Mouse (Mus musculus) gastrocnemius, adult 8-10 months (tissue): ENCODE results near the gene Alyref2. TPM values are rescaled to one million over a fixed set of nuclear protein-coding genes. Genes with fewer than 3 reads are reported as not detected.

ENCODE experiments used
- DNase-seq, 2 experiments: peaks; one replicate each; pipeline ENCODE4 v3.0.0; 2022; ENCODE audit warnings: low spot score in 2 of 2
- total RNA-seq, 4 experiments: library from RNA; stranded (reverse); gene quantifications; 2 replicates each; pipeline ENCODE4 v1.2.4; 2022

Alyref2 gene
- total RNA-seq, 4 experiments from 2014 or later = 0.90 to 1.3 (median 1.2) TPM

GRCm38 (mm10) chr1:171501016-171501610 is 2.2 kb upstream of the Alyref2 start:
- DNase-seq = no peak

DNA sequence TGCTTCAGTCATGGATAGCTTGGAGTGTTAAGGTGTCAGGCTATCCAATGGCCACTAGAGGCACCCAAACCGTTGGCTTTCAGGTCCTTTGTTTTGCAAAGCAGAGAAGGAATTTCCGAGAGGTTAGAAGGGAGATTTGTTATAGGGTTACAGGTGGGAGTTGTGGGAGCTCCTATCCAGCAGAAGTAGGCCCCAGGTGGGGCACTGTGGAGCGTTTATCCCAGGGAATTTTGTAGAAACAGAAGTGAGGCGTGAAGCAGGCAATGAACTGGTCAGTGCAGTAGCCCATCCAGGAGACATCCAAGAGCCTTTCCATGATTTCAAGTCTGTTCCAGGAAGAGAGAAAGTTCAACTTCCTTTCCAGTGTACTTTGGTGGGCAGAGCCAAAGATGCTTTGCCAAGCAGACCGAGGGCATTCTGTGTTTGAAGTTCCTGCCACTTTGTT is 1.6 kb upstream of the Alyref2 start:
- no peak for DNase-seq

DNA sequence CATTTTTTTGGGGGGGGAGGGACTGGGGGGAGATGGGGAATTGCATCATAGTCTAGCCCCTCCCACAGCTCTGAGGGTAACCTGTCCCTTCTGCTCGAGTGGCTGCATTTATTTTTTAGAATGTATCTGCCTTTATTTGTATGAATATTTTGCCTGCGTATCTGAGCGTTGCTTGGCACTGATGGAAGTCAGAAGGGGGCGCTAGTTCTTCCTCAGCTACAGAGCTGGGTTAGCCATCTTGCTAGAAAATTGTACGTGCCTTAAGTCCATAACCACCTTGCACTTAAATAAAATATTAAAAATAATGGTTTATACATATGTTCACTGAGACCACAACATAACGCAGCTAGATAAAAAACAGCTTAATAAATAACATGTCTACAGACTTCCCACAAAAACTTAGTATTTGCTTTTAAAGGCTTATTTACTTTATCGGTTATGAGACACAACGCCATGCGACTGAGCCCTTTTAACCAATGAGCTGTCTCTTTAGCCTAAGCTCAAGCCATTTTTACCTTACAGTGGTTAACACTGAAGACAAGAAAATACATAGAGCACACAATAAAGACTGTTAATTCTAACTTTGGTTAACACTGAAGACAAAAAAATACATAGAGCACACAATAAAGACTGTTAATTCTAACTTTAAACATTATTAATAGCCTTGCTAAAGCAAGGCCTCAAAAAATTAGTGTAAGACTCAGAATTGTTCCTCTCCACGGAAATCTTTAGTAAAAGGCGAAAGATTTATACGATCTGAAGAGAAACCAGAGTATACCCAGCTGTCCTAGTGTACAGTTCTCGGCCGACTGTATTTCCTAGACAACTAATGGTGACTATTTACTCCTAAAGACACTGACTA is 659 bp upstream of the Alyref2 start:
- DNase-seq = peak; percentile 32 to 44

- peak; percentile 22 to 51 for DNase-seq
Observed at GRCm38 (mm10) chr1:171503592-171504291, 464 bp downstream of the Alyref2 start.

GRCm38 (mm10) chr1:171504586-171504985 is 1.3 kb downstream of the Alyref2 start:
- no peak for DNase-seq

DNA sequence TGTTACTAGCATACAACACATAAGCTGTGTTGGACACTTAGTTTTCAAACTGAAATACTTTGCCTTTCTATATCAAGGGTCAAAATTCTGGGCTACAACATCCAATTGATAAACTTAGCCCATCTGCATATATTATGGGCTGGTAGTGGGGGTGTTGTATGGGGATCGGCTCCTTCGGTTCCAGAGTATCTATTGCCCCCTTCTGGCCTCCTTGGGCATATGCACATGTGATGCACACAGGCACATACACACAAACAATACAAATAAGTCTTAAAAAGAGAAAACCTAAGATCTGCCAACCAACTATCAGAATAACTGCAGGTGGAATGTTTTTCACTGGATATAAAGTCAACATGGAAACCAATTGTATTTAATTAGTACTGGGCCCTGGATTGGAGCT is 10.0 kb downstream of the Alyref2 start:
- DNase-seq = no peak

DNA sequence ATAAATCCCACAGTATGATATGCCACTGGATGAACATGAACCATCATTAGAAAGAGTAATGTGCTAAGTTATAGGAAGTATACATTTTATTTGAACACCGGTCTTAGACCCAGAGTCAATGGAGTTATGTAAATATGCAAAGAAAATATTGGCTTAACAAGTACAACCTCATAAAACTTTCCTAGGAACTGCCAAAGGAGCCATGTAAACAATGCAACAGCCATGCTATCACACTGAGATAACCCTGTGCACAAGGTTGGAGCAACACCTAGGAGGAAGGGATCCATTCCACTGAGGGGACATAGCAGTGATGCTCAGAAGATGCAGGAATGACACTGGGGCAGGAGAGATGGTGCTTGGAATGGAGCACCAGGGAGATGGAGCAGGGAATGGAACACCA is 10.5 kb downstream of the Alyref2 start:
- DNase-seq = no peak

GRCm38 (mm10) chr1:171515039-171515438 is 11.8 kb downstream of the Alyref2 start:
- no peak for DNase-seq

- no peak for DNase-seq
Observed at GRCm38 (mm10) chr1:171515557-171515956, 12.3 kb downstream of the Alyref2 start.

- DNase-seq = no peak
Observed at GRCm38 (mm10) chr1:171531367-171531766, 28.1 kb downstream of the Alyref2 start.

- no peak for DNase-seq
Observed at GRCm38 (mm10) chr1:171532830-171533229, 29.6 kb downstream of the Alyref2 start.

GRCm38 (mm10) chr1:171534557-171534956 is 31.3 kb downstream of the Alyref2 start:
- DNase-seq = no peak

- DNase-seq = no peak
Observed at GRCm38 (mm10) chr1:171535194-171535593, 31.9 kb downstream of the Alyref2 start, which contains the start of gene Itln1. TSS of gene Itln1 (minus strand) at chr1:171535294.

DNA sequence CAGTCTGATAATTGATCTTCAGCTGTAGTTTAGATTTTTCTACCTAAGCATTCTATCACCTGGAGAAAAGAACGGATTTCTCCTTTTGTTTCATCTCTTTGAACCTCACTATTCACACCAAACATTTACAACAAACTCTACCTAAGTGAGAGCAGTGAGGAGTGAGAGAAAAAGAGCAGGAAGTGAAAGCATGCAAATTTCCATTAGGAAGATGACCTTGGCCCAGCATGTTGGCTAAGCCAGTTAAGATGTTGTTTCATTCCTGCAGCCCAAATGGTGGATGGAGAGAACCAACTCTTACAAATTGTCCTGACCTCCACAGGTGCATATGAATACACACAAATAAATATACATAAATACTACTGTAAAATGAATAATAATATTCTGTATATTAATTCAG is 37.4 kb downstream of the Alyref2 start:
- DNase-seq = no peak

DNA sequence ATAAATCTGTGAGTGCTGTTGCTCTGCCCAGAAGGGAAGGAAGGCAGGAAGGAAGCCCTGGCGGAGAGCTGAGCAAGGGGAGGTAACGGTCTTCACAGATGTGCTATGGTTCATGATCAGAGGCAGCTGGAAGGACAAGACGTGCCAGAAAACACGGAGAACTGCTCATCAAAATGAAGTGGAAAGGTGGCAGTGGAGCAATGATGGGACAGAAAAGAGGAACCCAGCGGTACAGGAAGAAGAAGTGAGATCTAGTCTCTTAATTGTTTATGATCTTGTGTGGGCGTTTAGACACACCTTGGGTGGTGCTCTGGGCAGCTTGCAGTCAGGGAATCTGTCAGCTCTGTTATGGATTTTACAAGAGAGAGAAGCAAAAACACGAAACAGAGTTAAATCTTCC is 48.0 kb downstream of the Alyref2 start:
- DNase-seq = no peak

- DNase-seq = no peak
Observed at GRCm38 (mm10) chr1:171552230-171552629, 49.0 kb downstream of the Alyref2 start.

DNA sequence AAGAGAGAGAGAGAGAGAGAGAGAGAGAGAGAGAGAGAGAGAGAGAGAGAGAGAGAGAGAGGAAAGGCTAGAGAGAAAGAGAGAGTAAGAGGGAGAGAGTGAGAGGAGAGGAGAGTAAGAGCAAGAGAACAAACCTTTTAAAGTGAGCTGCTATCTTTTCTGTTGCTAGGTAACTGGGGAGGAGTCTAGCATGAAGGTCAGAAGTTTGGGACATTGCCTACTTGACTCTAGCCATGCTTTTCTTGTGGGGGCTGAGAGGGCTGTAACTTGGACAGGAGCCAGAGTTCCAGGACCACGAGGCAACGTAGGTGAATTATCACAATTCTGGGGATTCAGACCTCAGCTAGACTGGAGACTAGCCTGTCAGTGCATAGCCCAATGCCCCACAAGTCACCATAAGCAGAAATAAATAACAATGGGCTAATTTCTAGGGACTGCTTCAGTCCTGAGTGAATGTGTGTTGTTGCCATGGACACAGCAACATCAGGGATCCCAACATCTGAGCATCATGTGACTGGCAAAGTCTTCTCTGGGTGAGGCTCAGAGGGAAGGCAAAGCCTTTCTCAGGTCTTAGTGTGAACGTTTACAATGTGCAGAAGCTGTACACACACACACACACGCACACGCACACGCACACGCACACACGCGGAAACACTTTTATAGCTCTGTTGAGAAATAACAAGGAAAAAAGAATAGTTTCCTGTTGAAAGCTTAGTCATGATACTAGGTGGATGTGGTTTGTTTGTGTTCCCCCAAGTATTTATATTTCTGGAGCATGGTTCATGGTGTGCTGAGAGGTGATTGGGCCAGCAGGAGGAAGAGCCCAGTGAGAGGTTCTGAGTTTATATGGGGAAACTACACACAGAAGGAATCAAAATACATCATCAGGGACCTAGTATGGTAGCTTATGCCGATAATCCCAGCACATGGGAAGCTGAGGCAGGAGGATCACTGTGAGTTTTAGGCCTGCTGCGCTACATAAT is 50.4 kb downstream of the Alyref2 start:
- DNase-seq = no peak
